Comparison of ENCODE assay signal across 8 mouse cellular contexts in the genomic region with DNA sequence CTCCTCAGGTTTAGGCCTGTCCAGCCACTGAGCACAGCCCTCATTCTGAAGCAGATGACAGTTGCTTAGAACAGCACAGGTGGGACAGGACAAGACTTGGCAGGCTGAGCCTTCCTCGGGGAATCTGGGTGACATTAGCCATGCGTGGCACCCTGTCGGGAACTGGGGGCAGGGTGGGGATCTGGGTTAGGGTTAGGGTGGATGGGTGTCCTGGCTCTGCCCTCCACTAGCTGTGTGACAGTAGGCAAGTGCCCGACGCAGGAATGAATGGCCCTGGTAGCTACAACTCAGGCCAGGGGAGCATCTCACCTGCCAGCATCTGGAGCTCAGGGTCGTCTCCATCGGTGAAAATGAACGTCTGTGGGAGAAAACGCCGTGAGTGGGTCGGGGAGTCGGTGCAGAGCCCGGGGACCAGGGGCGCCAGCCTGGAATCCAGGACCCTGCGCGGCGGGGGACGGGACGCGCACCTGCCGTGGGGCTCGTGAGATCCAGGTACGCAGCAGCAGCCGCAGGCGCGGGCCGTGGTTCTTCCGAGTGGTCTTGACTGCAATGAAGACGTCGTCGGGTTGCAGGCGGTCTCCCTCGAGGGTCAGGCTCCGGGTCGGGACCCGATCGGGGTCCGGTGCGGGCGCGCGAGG. TPM values are rescaled to one million over a fixed set of nuclear protein-coding genes. Genes with fewer than 3 reads are reported as not detected.
DNase-seq lines count a peak whose midpoint lies in the region; ATAC-seq lines count a peak whose summit lies in the region.

No protein-coding gene starts in this region.

- no peak for DNase-seq in frontal cortex, postnatal 14 days (ENCODE audit: low spot score in 2 of 2)
- peak; percentile 32 for DNase-seq in A20 (ENCODE audit: low read depth, low spot score)
- no peak for DNase-seq in embryonic facial prominence, embryonic 14.5 days (ENCODE audit: low spot score)
- peak; percentile 34 for DNase-seq in naive thymus-derived CD4-positive, alpha-beta T cell, adult 2 months (ENCODE audit: low read depth)
- DNase-seq in c-Kit-positive CD71-positive TER-119-positive erythroid progenitor cells, embryonic 14.5 days (ENCODE audit: low spot score) = no peak
- no peak for DNase-seq in natural killer cell, adult 2 months (ENCODE audit: low spot score in 2 of 2)

- peak overlapping the region; percentile 92 for H3K9ac ChIP-seq in embryonic facial prominence, embryonic 14.5 days (ENCODE audit: low read depth, low read length)
- H3K9ac ChIP-seq in intestine, embryonic 16.5 days (ENCODE audit: low read depth, low read length) = peak overlapping the region; percentile 95

- H3K4me3 ChIP-seq in embryonic facial prominence, embryonic 14.5 days (ENCODE audit: low read depth, low read length) = peak overlapping the region; percentile 92
- peak overlapping the region; percentile 97 for H3K4me3 ChIP-seq in intestine, embryonic 16.5 days (ENCODE audit: low read length)

- peaks cover 10% of the 10 kb centered on the region for H3K4me1 ChIP-seq in embryonic facial prominence, embryonic 14.5 days (ENCODE audit: control insufficient read depth, insufficient read depth, low read length)
- H3K4me1 ChIP-seq in intestine, embryonic 16.5 days (ENCODE audit: control insufficient read depth, insufficient read depth, low read length) = peaks cover 18% of the 10 kb centered on the region

- H3K9me3 ChIP-seq in embryonic facial prominence, embryonic 14.5 days (ENCODE audit: control insufficient read depth, low read length) = no peaks in the 10 kb centered on the region
- no peaks in the 10 kb centered on the region for H3K9me3 ChIP-seq in intestine, embryonic 16.5 days (ENCODE audit: control insufficient read depth, low read length)

- peaks cover 51% of the 10 kb centered on the region for H3K36me3 ChIP-seq in embryonic facial prominence, embryonic 14.5 days (ENCODE audit: control insufficient read depth, insufficient read depth, low read length)
- 0 out of 2 replicates have a peak, but pooled peaks cover 4% of the 10 kb centered on the region for H3K36me3 ChIP-seq in intestine, embryonic 16.5 days (ENCODE audit: control insufficient read depth, insufficient read depth, low read length)

- H3K27me3 ChIP-seq in embryonic facial prominence, embryonic 14.5 days (replicated peaks; ENCODE audit: control insufficient read depth, insufficient read depth, low read length) = no peaks in the 10 kb centered on the region
- no peaks in the 10 kb centered on the region for H3K27me3 ChIP-seq in intestine, embryonic 16.5 days (replicated peaks; ENCODE audit: control insufficient read depth, insufficient read depth, low read length)

- 0 out of 2 replicates have a peak, but pooled peaks have one; percentile 14 for ATAC-seq in frontal cortex, adult (ENCODE audit: low TSS enrichment)
- ATAC-seq in embryonic facial prominence, embryonic 14.5 days (ENCODE audit: low read depth) = no peak; the same call in 1 of the 2 replicates
- ATAC-seq in intestine, embryonic 16.5 days = peak; percentile 23

- H3K27ac ChIP-seq in embryonic facial prominence, embryonic 14.5 days (replicated peaks; ENCODE audit: low read depth, low read length) = peak overlapping the region; percentile 74; the same call in 1 of the 2 replicates
- H3K27ac ChIP-seq in intestine, embryonic 16.5 days (ENCODE audit: low read length) = peak overlapping the region; percentile 82

- H3K4me2 ChIP-seq in embryonic facial prominence, embryonic 14.5 days (ENCODE audit: low read depth, low read length) = peak overlapping the region; percentile 95
- peak overlapping the region; percentile 96 for H3K4me2 ChIP-seq in intestine, embryonic 16.5 days (ENCODE audit: low read depth, low read length)

- WGBS in embryonic facial prominence, embryonic 14.5 days = 6% methylated on average over 13 of the region's 42 CpGs
- WGBS in intestine, embryonic 16.5 days = 3% methylated on average over 42 of the region's 42 CpGs

RNA-seq across cellular contexts. Expression of gene Rfng, which starts 0.5 kb away (rescaled TPM):
- 32.5 and 36.9 TPM in 2 replicates for polyA plus RNA-seq in embryonic facial prominence, embryonic 14.5 days (2014; fragmentation: Nextera tagmentation; extraction: Ambion mirVana)
- 40.6 and 40.7 TPM in 2 replicates for polyA plus RNA-seq in intestine, embryonic 16.5 days (2015; fragmentation: Nextera tagmentation; extraction: Ambion mirVana)

RNA-seq across cellular contexts. Expression of gene Gps1, which starts 0.5 kb away (rescaled TPM):
- 207 and 219 TPM in 2 replicates for polyA plus RNA-seq in embryonic facial prominence, embryonic 14.5 days (2014; fragmentation: Nextera tagmentation; extraction: Ambion mirVana)
- polyA plus RNA-seq in intestine, embryonic 16.5 days (2015; fragmentation: Nextera tagmentation; extraction: Ambion mirVana) = 164 and 179 TPM in 2 replicates

RNA-seq across cellular contexts. Expression of gene Dus1l, which starts 12.7 kb away (rescaled TPM):
- 51.0 and 63.8 TPM in 2 replicates for polyA plus RNA-seq in embryonic facial prominence, embryonic 14.5 days (2014; fragmentation: Nextera tagmentation; extraction: Ambion mirVana)
- polyA plus RNA-seq in intestine, embryonic 16.5 days (2015; fragmentation: Nextera tagmentation; extraction: Ambion mirVana) = 78.6 and 82.0 TPM in 2 replicates

RNA-seq across cellular contexts. Expression of gene Hmga1b, which starts 21.0 kb away (rescaled TPM):
- polyA plus RNA-seq in embryonic facial prominence, embryonic 14.5 days (2014; fragmentation: Nextera tagmentation; extraction: Ambion mirVana) = 3.0 and 4.8 TPM in 2 replicates
- polyA plus RNA-seq in intestine, embryonic 16.5 days (2015; fragmentation: Nextera tagmentation; extraction: Ambion mirVana) = 5.9 and 7.6 TPM in 2 replicates

RNA-seq across cellular contexts. Expression of gene Fasn, which starts 40.8 kb away (rescaled TPM):
- 67.2 and 77.4 TPM in 2 replicates for polyA plus RNA-seq in embryonic facial prominence, embryonic 14.5 days (2014; fragmentation: Nextera tagmentation; extraction: Ambion mirVana)
- 42.0 and 47.6 TPM in 2 replicates for polyA plus RNA-seq in intestine, embryonic 16.5 days (2015; fragmentation: Nextera tagmentation; extraction: Ambion mirVana)

Comparison
In these comparisons a context has a peak if more than half of its experiments do, and no peak if none do; other contexts are left out.
1. DNase-seq: peak in A20 (single experiment) and naive thymus-derived CD4-positive, alpha-beta T cell, adult 2 months (single experiment); none in frontal cortex, postnatal 14 days (0 of 2), embryonic facial prominence, embryonic 14.5 days (single experiment), c-Kit-positive CD71-positive TER-119-positive erythroid progenitor cells, embryonic 14.5 days (single experiment) and natural killer cell, adult 2 months (0 of 2).